Mouse (Mus musculus) kidney, adult 9 months (tissue): ENCODE results near the gene 1700056E22Rik.

Experiments used
- DNase-seq: peaks from one replicate; pipeline ENCODE4 v3.0.0; 2022

1700056E22Rik gene

GRCm38 (mm10) chr1:184048675-184049418 lies 14.7 kb upstream of the 1700056E22Rik start:
- no peak for DNase-seq

GRCm38 (mm10) chr1:184047818-184048217 lies 13.7 kb upstream of the 1700056E22Rik start:
- no peak for DNase-seq

GRCm38 (mm10) chr1:184046070-184046677 lies 12.1 kb upstream of the 1700056E22Rik start:
- no peak for DNase-seq

GRCm38 (mm10) chr1:184043391-184043790 lies 9.3 kb upstream of the 1700056E22Rik start:
- DNase-seq = no peak

- DNase-seq = no peak
Measured at GRCm38 (mm10) chr1:184042745-184043144, 8.6 kb upstream of the 1700056E22Rik start.

GRCm38 (mm10) chr1:184041778-184042573 lies 7.9 kb upstream of the 1700056E22Rik start:
- peak; percentile 19 for DNase-seq

- no peak for DNase-seq
Measured at GRCm38 (mm10) chr1:184040906-184041305, 6.8 kb upstream of the 1700056E22Rik start.

- no peak for DNase-seq
Measured at GRCm38 (mm10) chr1:184040181-184040580, 6.1 kb upstream of the 1700056E22Rik start.

GRCm38 (mm10) chr1:184039301-184039700 lies 5.2 kb upstream of the 1700056E22Rik start:
- DNase-seq = no peak

GRCm38 (mm10) chr1:184037802-184038201 lies 3.7 kb upstream of the 1700056E22Rik start:
- DNase-seq = no peak

GRCm38 (mm10) chr1:184035346-184035903 lies 1.3 kb upstream of the 1700056E22Rik start:
- DNase-seq = no peak

- DNase-seq = peak; percentile 17
Measured at GRCm38 (mm10) chr1:184034741-184035181, 660 bp upstream of the 1700056E22Rik start.

GRCm38 (mm10) chr1:184033390-184034010 lies 601 bp downstream of the 1700056E22Rik start:
- DNase-seq = no peak

- DNase-seq = no peak
Measured at GRCm38 (mm10) chr1:184032682-184033389, 1.3 kb downstream of the 1700056E22Rik start.

- DNase-seq = no peak
Measured at GRCm38 (mm10) chr1:184030070-184030802, 3.9 kb downstream of the 1700056E22Rik start.

- DNase-seq = no peak
Measured at GRCm38 (mm10) chr1:184027039-184027438, 7.1 kb downstream of the 1700056E22Rik start.

GRCm38 (mm10) chr1:184025079-184025478 lies 9.0 kb downstream of the 1700056E22Rik start:
- DNase-seq = no peak

- DNase-seq = no peak
Measured at GRCm38 (mm10) chr1:184024631-184025030, 9.5 kb downstream of the 1700056E22Rik start.

GRCm38 (mm10) chr1:184023971-184024370 lies 10.1 kb downstream of the 1700056E22Rik start:
- DNase-seq = no peak

GRCm38 (mm10) chr1:184019722-184020107 lies 14.4 kb downstream of the 1700056E22Rik start:
- DNase-seq = no peak

GRCm38 (mm10) chr1:184019042-184019721 lies 14.9 kb downstream of the 1700056E22Rik start:
- DNase-seq = no peak
